Mouse (Mus musculus): ENCODE measurements around the gene Zbtb20.

GRCm38 (mm10) chr16:43303245-43304197, 427.8 kb downstream of the Zbtb20 start:
- TF ChIP-seq CTCF (IDR thresholded peaks at IDR 0.05; ENCODE audit: low read depth, low read length) (no peak), GATA1 (IDR thresholded peaks at IDR 0.05; ENCODE audit: borderline replicate concordance, low read length) (no peak), TAL1 (conservative IDR thresholded peaks at IDR 0.05; ENCODE audit: low read depth, low read length) (no peak), GATA2 (IDR thresholded peaks at IDR 0.05; ENCODE audit: borderline replicate concordance, low read depth, low read length) (no peak)

Measured in G1E (cell line).